Mouse (Mus musculus): ENCODE results near the gene Lrrc46. TPM values are rescaled to one million over a fixed set of nuclear protein-coding genes. Genes with fewer than 3 reads are reported as not detected.

The Lrrc46 gene
- polyA plus RNA-seq, 1 experiment, result 1.0 TPM

GRCm38 (mm10) chr11:96991501-96991900, 49.7 kb downstream of the Lrrc46 start:
- Histone ChIP-seq H3K36me3 (ENCODE audit: control insufficient read depth, insufficient read depth) (no peaks in the 10 kb centered on the region), H3ac (ENCODE audit: control insufficient read depth, insufficient read length, low read depth) (no peak overlapping the region), H3K27me3 (ENCODE audit: control insufficient read depth, insufficient read depth, insufficient read length) (no peaks in the 10 kb centered on the region), H3K4me3 (ENCODE audit: insufficient read depth, poor library complexity, severe bottlenecking) (no peak overlapping the region), H3K79me2 (ENCODE audit: control insufficient read depth, insufficient read depth) (no peaks in the 10 kb centered on the region), H3K79me3 (ENCODE audit: low read depth) (no peaks in the 10 kb centered on the region)
- TF ChIP-seq MYOG (IDR thresholded peaks at IDR 0.05; ENCODE audit: control insufficient read depth, extremely low read depth, insufficient read length), result no peak
- TF ChIP-seq FOSL1 (IDR thresholded peaks at IDR 0.05; ENCODE audit: insufficient read depth, low read length, poor library complexity, severe bottlenecking), result peak; percentile 15

- H3K79me2 ChIP-seq (ENCODE audit: control insufficient read depth, insufficient read depth), result no peaks in the 10 kb centered on the region
- peak overlapping the region; percentile 12 for H3K4me3 ChIP-seq (ENCODE audit: insufficient read depth, poor library complexity, severe bottlenecking)
- no peaks in the 10 kb centered on the region for H3K36me3 ChIP-seq (ENCODE audit: control insufficient read depth, insufficient read depth)
- H3K79me3 ChIP-seq (ENCODE audit: low read depth), result no peaks in the 10 kb centered on the region
- H3K27me3 ChIP-seq (ENCODE audit: control insufficient read depth, insufficient read depth, insufficient read length), result no peaks in the 10 kb centered on the region
- TF ChIP-seq USF1 (IDR thresholded peaks at IDR 0.05; ENCODE audit: low read depth) (peak; percentile 91), MYOG (IDR thresholded peaks at IDR 0.05; ENCODE audit: control insufficient read depth, extremely low read depth, insufficient read length) (no peak)
- H3ac ChIP-seq (ENCODE audit: control insufficient read depth, insufficient read length, low read depth), result no peak overlapping the region
Measured at GRCm38 (mm10) chr11:96987873-96988655, 53.1 kb downstream of the Lrrc46 start.

GRCm38 (mm10) chr11:96986463-96986862, 54.7 kb downstream of the Lrrc46 start:
- no peaks in the 10 kb centered on the region for H3K36me3 ChIP-seq (ENCODE audit: control insufficient read depth, insufficient read depth)
- no peak overlapping the region for H3K4me3 ChIP-seq (ENCODE audit: insufficient read depth, poor library complexity, severe bottlenecking)
- no peak for TF ChIP-seq FOSL1 (IDR thresholded peaks at IDR 0.05; ENCODE audit: insufficient read depth, low read length, poor library complexity, severe bottlenecking)
- H3K79me3 ChIP-seq (ENCODE audit: low read depth), result no peaks in the 10 kb centered on the region
- no peaks in the 10 kb centered on the region for H3K27me3 ChIP-seq (ENCODE audit: control insufficient read depth, insufficient read depth, insufficient read length)
- no peaks in the 10 kb centered on the region for H3K79me2 ChIP-seq (ENCODE audit: control insufficient read depth, insufficient read depth)
- no peak overlapping the region for H3ac ChIP-seq (ENCODE audit: control insufficient read depth, insufficient read length, low read depth)

- TF ChIP-seq CTCF (IDR thresholded peaks at IDR 0.05; ENCODE audit: control insufficient read depth, insufficient read depth, insufficient read length) (no peak), MYOD1 (IDR thresholded peaks at IDR 0.05; ENCODE audit: control insufficient read depth, insufficient read length, low read depth) (no peak), MYOG (IDR thresholded peaks at IDR 0.05; ENCODE audit: control insufficient read depth, extremely low read depth, insufficient read length) (no peak), FOSL1 (IDR thresholded peaks at IDR 0.05; ENCODE audit: insufficient read depth, low read length, poor library complexity, severe bottlenecking) (no peak), MAX (IDR thresholded peaks at IDR 0.05) (no peak), CEBPB (IDR thresholded peaks at IDR 0.05; ENCODE audit: low read depth) (no peak)
- no peaks in the 10 kb centered on the region for H3K27me3 ChIP-seq (ENCODE audit: control insufficient read depth, insufficient read depth, insufficient read length)
- H3K79me2 ChIP-seq (ENCODE audit: control insufficient read depth, insufficient read depth), result no peaks in the 10 kb centered on the region
- H3K4me3 ChIP-seq (ENCODE audit: insufficient read depth, poor library complexity, severe bottlenecking), result no peak overlapping the region
- no peaks in the 10 kb centered on the region for H3K36me3 ChIP-seq (ENCODE audit: control insufficient read depth, insufficient read depth)
- no peaks in the 10 kb centered on the region for H3K79me3 ChIP-seq (ENCODE audit: low read depth)
- H3ac ChIP-seq (ENCODE audit: control insufficient read depth, insufficient read length, low read depth), result no peak overlapping the region
Measured at GRCm38 (mm10) chr11:96984903-96985302, 56.3 kb downstream of the Lrrc46 start.

Small RNA genes lying within 50 kb of the gene (microRNA-seq; reads per million reads assigned to microRNA genes)
- gene Mir8103 (ENCODE audit: borderline microRNAs expressed), result 1.5 reads per million, percentile 33 among the genes with 10 or more reads in this experiment

Other genes with a start within 250 kb of the Lrrc46 start
- gene Nfe2l1, start 211.4 kb downstream of the Lrrc46 start, polyA plus RNA-seq (2012; fragmentation: generic; extraction: Trizol), result 89.3 TPM
- gene Copz2, start 191.5 kb downstream of the Lrrc46 start, polyA plus RNA-seq (2012; fragmentation: generic; extraction: Trizol), result 29.0 TPM
- 33.1 TPM for gene Cdk5rap3, start 124.9 kb downstream of the Lrrc46 start, polyA plus RNA-seq (2012; fragmentation: generic; extraction: Trizol)
- gene Prr15l, start 113.3 kb downstream of the Lrrc46 start, polyA plus RNA-seq (2012; fragmentation: generic; extraction: Trizol), result 0.01 TPM
- gene Pnpo, start 97.4 kb downstream of the Lrrc46 start, polyA plus RNA-seq (2012; fragmentation: generic; extraction: Trizol), result 8.5 TPM
- 13.9 TPM for gene Sp2, start 58.4 kb downstream of the Lrrc46 start, polyA plus RNA-seq (2012; fragmentation: generic; extraction: Trizol)
- gene Sp6, start 28.0 kb downstream of the Lrrc46 start, polyA plus RNA-seq (2012; fragmentation: generic; extraction: Trizol), result 5.5 TPM
- 21.1 TPM for gene Scrn2, start 11.5 kb downstream of the Lrrc46 start, polyA plus RNA-seq (2012; fragmentation: generic; extraction: Trizol)
- gene Mrpl10, start 153 bp upstream of the Lrrc46 start, polyA plus RNA-seq (2012; fragmentation: generic; extraction: Trizol), result 77.5 TPM
- 1.8 TPM for gene Osbpl7, start 9.2 kb upstream of the Lrrc46 start, polyA plus RNA-seq (2012; fragmentation: generic; extraction: Trizol)
- not detected for gene Tbx21, start 73.9 kb upstream of the Lrrc46 start, polyA plus RNA-seq (2012; fragmentation: generic; extraction: Trizol)
- gene Tbkbp1, start 110.1 kb upstream of the Lrrc46 start, polyA plus RNA-seq (2012; fragmentation: generic; extraction: Trizol), result 0.46 TPM
- gene Kpnb1, start 146.5 kb upstream of the Lrrc46 start, polyA plus RNA-seq (2012; fragmentation: generic; extraction: Trizol), result 180 TPM
- gene Npepps, start 239.2 kb upstream of the Lrrc46 start, polyA plus RNA-seq (2012; fragmentation: generic; extraction: Trizol), result 37.8 TPM

Measured in C2C12 (cell line).